Mouse (Mus musculus) lung, postnatal 0 days (tissue): Measurements from ENCODE around the gene Mphosph9. TPM values are rescaled to one million over a fixed set of nuclear protein-coding genes. Genes with fewer than 3 reads are reported as not detected.

Experiments
- ATAC-seq: fragments of 200-750 bp; cut with Nextera tagmentation; 2 replicates; pipeline ENCODE4 v1.8.0; 2017; ENCODE audit warnings: moderate library complexity
- DNase-seq: peaks from one replicate; pipeline ENCODE4 v3.0.0-alpha.2; 2016; ENCODE audit warnings: low spot score
- H3K27ac ChIP-seq: fragments of 300-500 bp; sonication (generic); 2 replicates; pipeline ENCODE4 v1.5.1; 2014; ENCODE audit warnings: antibody characterized with exemption, mild to moderate bottlenecking, low read length, mixed read lengths
- H3K27me3 ChIP-seq: fragments of 300-500 bp; sonication (generic); replicated peaks from 2 replicates; pipeline ENCODE4 v1.6.1; 2014; ENCODE audit warnings: low read length, mixed read lengths; ENCODE audit not compliant: insufficient read depth
- H3K36me3 ChIP-seq: fragments of 300-500 bp; sonication (generic); 2 replicates; pipeline ENCODE4 v1.6.1; 2014; ENCODE audit warnings: low read length, mixed read lengths; ENCODE audit not compliant: insufficient read depth
- H3K4me1 ChIP-seq: fragments of 300-500 bp; sonication (generic); 2 replicates; pipeline ENCODE4 v1.6.1; 2014; ENCODE audit warnings: antibody characterized with exemption, low read depth, low read length, mixed read lengths; ENCODE audit not compliant: insufficient read depth
- H3K4me2 ChIP-seq: fragments of 300-500 bp; sonication (generic); replicated peaks from 2 replicates; pipeline ENCODE4 v1.6.1; 2014; ENCODE audit warnings: low read depth, mild to moderate bottlenecking, low read length, moderate library complexity, mixed read lengths
- H3K4me3 ChIP-seq: fragments of 300-500 bp; sonication (generic); 2 replicates; pipeline ENCODE4 v1.5.1; 2014; ENCODE audit warnings: low read depth, low read length
- H3K9ac ChIP-seq: fragments of 300-500 bp; sonication (generic); replicated peaks from 2 replicates; pipeline ENCODE4 v1.6.1; 2014; ENCODE audit warnings: low read depth, mild to moderate bottlenecking
- H3K9me3 ChIP-seq: fragments of 300-500 bp; sonication (generic); 2 replicates; pipeline ENCODE4 v1.6.1; 2016; ENCODE audit warnings: low read length, mixed read lengths
- CTCF ChIP-seq: IDR thresholded peaks from 2 replicates; pipeline ENCODE4 v1.5.1; 2016; ENCODE audit warnings: antibody characterized with exemption, mild to moderate bottlenecking
- EP300 ChIP-seq: IDR thresholded peaks from 2 replicates; pipeline ENCODE4 v1.6.1; 2016; ENCODE audit warnings: antibody characterized with exemption, mild to moderate bottlenecking, control low read depth
- WGBS: fragments of 180-500 bp; shearing (Covaris S2); extraction: QIAGEN DNeasy Blood & Tissue Kit; methylation state at CpG from one replicate; pipeline ENCODE4 v1.1.7; 2014; 5-methylcytosine and 5-hydroxymethylcytosine counted together
- polyA plus RNA-seq: library from polyadenylated mRNA; unstranded; fragments of >200 nt; fragmentation: Nextera tagmentation; extraction: Ambion mirVana; gene quantifications from 2 replicates; pipeline ENCODE4 v1.2.1, GENCODE M21; 2015

Mphosph9 gene
- polyA plus RNA-seq, 1 experiment from 2014 or later: 3.4 TPM

DNA sequence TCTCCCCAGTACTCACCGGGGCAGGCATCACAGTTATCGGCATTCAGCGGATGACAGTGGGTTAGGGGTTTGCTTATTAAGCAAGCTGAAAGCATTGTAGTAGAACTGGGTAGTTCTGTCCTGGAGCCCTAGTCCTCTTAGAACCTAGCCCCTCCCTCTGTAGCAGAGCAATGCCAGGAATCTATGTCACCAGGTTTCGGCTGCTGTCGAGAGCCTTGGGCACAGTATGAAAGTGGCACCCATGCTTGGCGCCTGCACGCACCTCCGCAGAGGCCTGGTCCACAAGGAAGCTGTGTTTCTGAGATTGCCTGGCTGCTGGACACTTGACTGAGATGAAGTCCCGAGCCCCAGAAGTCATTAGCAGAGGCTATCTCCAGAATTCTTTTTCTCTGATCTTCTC lies 9.3 kb upstream of the Mphosph9 start:
- Histone ChIP-seq H3K9ac (no peak overlapping the region), H3K4me1 (peaks cover 16% of the 10 kb centered on the region; the same call in 1 of the 2 replicates), H3K4me3 (no peak overlapping the region), H3K27ac (peak overlapping the region; percentile 69), H3K36me3 (no peaks in the 10 kb centered on the region), H3K9me3 (no peaks in the 10 kb centered on the region), H3K27me3 (no peaks in the 10 kb centered on the region), H3K4me2 (no peak overlapping the region)
- TF ChIP-seq EP300 (no peak), CTCF (no peak)
- WGBS: 58% methylated on average over 9 of the region's 9 CpGs
- DNase-seq (peak; percentile 52), ATAC-seq (peak; percentile 57)

DNA sequence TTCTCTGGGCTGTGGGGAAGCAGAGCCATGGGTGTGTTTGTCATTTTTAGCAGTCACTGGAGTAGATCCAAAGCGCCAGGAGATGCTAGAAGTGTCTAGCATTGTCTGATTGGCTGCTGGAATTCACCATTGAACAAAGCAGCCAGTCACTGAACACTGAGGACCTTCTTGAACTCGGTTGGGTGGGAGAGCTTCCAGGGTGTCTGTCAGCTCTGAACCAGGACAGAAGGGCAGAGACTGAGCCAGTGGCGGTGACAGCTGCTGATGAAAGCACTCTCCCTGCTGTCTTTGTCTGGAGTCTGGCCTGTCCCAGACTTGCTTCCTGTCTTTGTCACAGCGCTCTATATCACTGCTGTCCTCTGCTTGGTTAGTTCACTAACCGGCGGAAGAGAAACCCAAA lies 6.6 kb upstream of the Mphosph9 start:
- TF ChIP-seq EP300 (no peak; the same call in 1 of the 2 replicates), CTCF (no peak)
- peaks cover 16% of the 10 kb centered on the region; the same call in 1 of the 2 replicates for H3K4me1 ChIP-seq
- no peak overlapping the region for H3K4me3 ChIP-seq
- ATAC-seq (peak; percentile 88), DNase-seq (peak; percentile 84)
- H3K9me3 ChIP-seq: no peaks in the 10 kb centered on the region
- no peaks in the 10 kb centered on the region for H3K27me3 ChIP-seq
- H3K9ac ChIP-seq: no peak overlapping the region
- WGBS: 28% methylated on average over 6 of the region's 6 CpGs
- no peaks in the 10 kb centered on the region for H3K36me3 ChIP-seq
- H3K27ac ChIP-seq: peak overlapping the region; percentile 23
- H3K4me2 ChIP-seq: no peak overlapping the region

DNA sequence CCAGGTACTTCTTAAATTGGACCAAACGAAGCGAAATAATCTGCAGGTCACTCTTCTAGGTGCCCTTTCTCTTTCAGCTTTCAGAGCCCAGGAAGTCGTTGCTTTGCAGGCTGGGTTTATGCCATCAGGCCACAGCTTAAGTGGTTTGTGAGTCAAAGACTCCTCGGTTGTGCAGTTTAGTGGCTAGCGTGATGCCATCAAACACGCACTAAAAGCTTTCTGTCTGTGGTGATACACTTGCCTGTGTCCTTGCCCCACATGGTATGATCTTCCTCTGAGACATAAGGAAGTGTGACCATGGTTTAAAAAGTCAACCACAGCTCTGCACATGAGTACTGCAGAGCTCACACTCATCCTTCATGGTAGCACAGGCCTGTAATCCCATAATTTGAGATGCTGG lies 2.3 kb upstream of the Mphosph9 start:
- DNase-seq: no peak
- no peaks in the 10 kb centered on the region for H3K36me3 ChIP-seq
- TF ChIP-seq CTCF (no peak), EP300 (no peak)
- H3K4me2 ChIP-seq: no peak overlapping the region
- H3K27me3 ChIP-seq: no peaks in the 10 kb centered on the region
- H3K4me3 ChIP-seq: no peak overlapping the region
- no peak for ATAC-seq
- peaks cover 14% of the 10 kb centered on the region for H3K4me1 ChIP-seq
- no peak overlapping the region for H3K27ac ChIP-seq
- WGBS: 88% methylated on average over 6 of the region's 6 CpGs
- no peaks in the 10 kb centered on the region for H3K9me3 ChIP-seq
- H3K9ac ChIP-seq: no peak overlapping the region

DNA sequence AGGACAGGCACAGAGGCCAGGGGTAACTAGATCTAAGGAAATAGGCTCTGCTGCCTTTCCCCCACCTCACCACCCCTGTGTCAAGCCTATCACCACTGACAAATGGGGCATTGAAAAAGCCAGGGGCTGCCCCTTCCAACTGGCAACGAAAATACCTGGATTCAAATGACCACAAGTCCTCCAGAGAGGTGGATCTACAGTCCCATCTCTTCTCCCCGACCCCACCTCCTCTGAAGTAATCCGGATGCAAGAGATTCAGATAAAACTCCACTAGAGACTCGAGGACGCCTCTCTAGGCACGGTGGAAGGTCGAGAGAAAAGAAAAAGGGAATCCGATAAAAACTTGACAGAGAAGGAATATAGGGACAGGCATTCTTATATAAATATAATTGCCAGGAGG lies 943 bp downstream of the Mphosph9 start:
- DNase-seq (no peak), ATAC-seq (no peak)
- Histone ChIP-seq H3K36me3 (no peaks in the 10 kb centered on the region), H3K4me3 (peak overlapping the region; percentile 71), H3K9ac (peak overlapping the region; percentile 19; the same call in 1 of the 2 replicates), H3K4me1 (peaks cover 9% of the 10 kb centered on the region), H3K4me2 (peak overlapping the region; percentile 65), H3K27me3 (no peaks in the 10 kb centered on the region), H3K9me3 (no peaks in the 10 kb centered on the region), H3K27ac (peak overlapping the region; percentile 15; the same call in 1 of the 2 replicates)
- 2% methylated on average over 8 of the region's 8 CpGs for WGBS
- no peak for TF ChIP-seq EP300

DNA sequence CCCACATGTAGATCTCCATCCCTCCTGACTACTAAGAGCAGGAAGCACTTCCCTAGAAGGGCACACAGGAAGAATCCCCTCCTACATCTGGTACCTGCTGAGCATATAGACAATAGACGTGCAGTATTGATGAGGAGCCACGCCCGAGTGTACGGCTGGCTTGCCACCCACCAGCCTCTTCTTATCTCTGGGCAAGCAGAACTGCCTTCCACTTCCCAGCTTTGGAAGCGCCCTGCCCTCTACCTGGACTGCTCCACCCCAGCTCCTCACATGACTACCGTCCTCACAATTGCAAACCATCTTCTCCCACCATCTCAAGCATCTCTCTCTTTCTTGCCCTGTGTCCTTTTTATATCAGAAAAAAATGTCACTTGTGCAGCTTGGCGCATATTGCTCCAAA lies 10.1 kb downstream of the Mphosph9 start:
- Histone ChIP-seq H3K36me3 (no peaks in the 10 kb centered on the region; the same call in 1 of the 2 replicates), H3K4me3 (no peak overlapping the region), H3K27me3 (no peaks in the 10 kb centered on the region), H3K9me3 (no peaks in the 10 kb centered on the region), H3K4me2 (no peak overlapping the region), H3K27ac (no peak overlapping the region), H3K9ac (no peak overlapping the region), H3K4me1 (no peaks in the 10 kb centered on the region)
- ATAC-seq: no peak
- WGBS: 75% methylated on average over 7 of the region's 7 CpGs
- DNase-seq: no peak
- TF ChIP-seq EP300 (no peak), CTCF (no peak)

DNA sequence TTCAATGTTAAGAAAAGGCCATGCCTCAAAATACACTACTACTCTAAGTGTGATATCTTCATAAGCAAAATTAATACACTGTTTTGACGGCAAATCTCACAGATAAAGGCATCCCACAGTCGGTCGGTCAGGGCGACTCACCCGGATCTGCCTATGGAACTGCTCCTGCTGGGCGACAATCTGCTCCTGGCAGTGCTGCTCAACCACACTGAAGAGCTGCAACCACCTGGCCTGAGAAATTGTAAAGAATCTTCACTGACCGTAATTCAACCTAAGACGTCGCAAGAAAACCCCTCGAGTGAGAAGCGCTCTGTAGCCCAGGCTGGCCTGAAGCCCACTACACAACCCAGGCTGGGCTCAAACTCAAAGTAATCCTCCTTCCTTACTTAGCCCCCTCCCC lies 11.8 kb downstream of the Mphosph9 start:
- 93% methylated on average over 11 of the region's 11 CpGs for WGBS
- no peak overlapping the region for H3K4me2 ChIP-seq
- no peak overlapping the region for H3K4me3 ChIP-seq
- H3K27ac ChIP-seq: no peak overlapping the region
- ATAC-seq (no peak), DNase-seq (no peak)
- H3K9me3 ChIP-seq: no peaks in the 10 kb centered on the region
- no peak overlapping the region for H3K9ac ChIP-seq
- H3K36me3 ChIP-seq: no peaks in the 10 kb centered on the region; the same call in 1 of the 2 replicates
- TF ChIP-seq CTCF (no peak), EP300 (no peak)
- no peaks in the 10 kb centered on the region for H3K27me3 ChIP-seq
- H3K4me1 ChIP-seq: no peaks in the 10 kb centered on the region

DNA sequence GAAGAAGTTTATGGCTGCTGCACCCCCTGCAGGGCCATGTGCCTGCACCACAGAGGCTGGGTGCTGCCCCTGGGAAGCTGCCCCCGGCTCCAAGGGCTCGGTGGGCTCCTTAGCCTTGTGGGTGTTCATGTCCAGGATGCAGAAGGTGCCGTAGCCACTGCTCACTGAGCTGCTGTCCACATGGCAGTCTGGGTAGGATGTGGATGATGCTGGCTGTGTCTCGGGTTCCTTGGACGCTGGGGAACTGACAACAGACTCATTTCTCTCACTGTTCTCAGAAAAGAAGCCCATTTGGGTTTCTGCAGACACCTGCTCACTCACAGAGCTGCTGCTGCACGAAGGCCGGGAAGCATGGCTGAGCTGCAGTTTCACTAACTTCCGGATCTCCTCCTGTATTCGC lies 12.3 kb downstream of the Mphosph9 start:
- H3K9me3 ChIP-seq: no peaks in the 10 kb centered on the region
- no peak overlapping the region for H3K4me3 ChIP-seq
- 94% methylated on average over 9 of the region's 9 CpGs for WGBS
- ATAC-seq (no peak), DNase-seq (no peak)
- no peak overlapping the region for H3K27ac ChIP-seq
- no peak overlapping the region for H3K9ac ChIP-seq
- H3K27me3 ChIP-seq: no peaks in the 10 kb centered on the region
- H3K4me1 ChIP-seq: no peaks in the 10 kb centered on the region
- H3K36me3 ChIP-seq: no peaks in the 10 kb centered on the region; the same call in 1 of the 2 replicates
- no peak overlapping the region for H3K4me2 ChIP-seq
- TF ChIP-seq CTCF (no peak), EP300 (no peak)
